Mouse (Mus musculus) hindbrain, embryonic 10.5 days (tissue): ENCODE results near the gene Fbll1. TPM values are rescaled to one million over a fixed set of nuclear protein-coding genes. Genes with fewer than 3 reads are reported as not detected.

Experiments used
- microRNA counts: library from miRNA; unstranded; fragments of <30 nt; microRNA quantifications from one replicate; lab custom pipeline; 2017
- polyA plus RNA-seq: library from polyadenylated mRNA; unstranded; fragments of >200 nt; fragmentation: Nextera tagmentation; extraction: Ambion mirVana; gene quantifications from 2 replicates; pipeline ENCODE4 v1.2.1, GENCODE M21; 2016

Fbll1 gene
- polyA plus RNA-seq, 1 experiment from 2014 or later = 3.3 TPM

MicroRNAs within 50 kb of the gene (microRNA counts, 519-probe panel; counts per million panel counts)
- microRNA mmu-miR-103 (lab: Ali Mortazavi, UCI) = 5,105 counts per million, percentile 95 among the panel's probes with 10 or more counts

Other genes starting within 250 kb of the Fbll1 start
- 13.3 and 14.6 TPM in 2 replicates for gene Pank3, start 29.4 kb downstream of the Fbll1 start, polyA plus RNA-seq
- 76.4 and 105 TPM in 2 replicates for gene Rars, start 35.6 kb upstream of the Fbll1 start, polyA plus RNA-seq
- 3.9 and 4.9 TPM in 2 replicates for gene Wwc1, start 181.6 kb upstream of the Fbll1 start, polyA plus RNA-seq